ENCODE assay signal across 16 mouse cellular contexts in the genomic region with DNA sequence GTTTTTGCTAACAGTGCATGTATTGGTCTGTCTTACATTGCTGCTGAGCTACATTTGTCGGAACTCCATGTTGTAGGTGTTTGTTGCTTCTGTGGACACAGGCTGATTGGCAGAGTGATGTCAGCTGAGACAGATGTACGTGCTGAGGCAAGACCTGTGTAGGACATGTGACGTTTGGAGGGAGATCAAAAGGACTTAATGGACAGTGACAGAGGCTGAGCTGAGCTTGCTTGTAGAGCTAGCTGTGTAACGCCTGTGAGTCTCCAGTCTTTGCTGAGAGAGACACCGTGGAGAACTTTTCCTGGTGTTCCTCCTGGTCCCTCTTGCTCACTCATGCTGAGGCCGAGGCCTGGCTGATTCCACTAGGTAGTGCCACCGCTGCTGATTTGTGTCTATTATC.
"Had no signal": no experiment of that assay in that cellular context is flagged by ENCODE, and none has a peak within 500 bp of the region (broad histone marks: within the 10 kb centered on the region; RNA-seq: fewer than 3 reads in every experiment).

No protein-coding gene starts in this region.

- H3K4me3 ChIP-seq: neural tube, embryonic 13.5 days; neural tube, embryonic 15.5 days; stomach, embryonic 15.5 days had no signal

- H3K27ac ChIP-seq: neural tube, embryonic 13.5 days; neural tube, embryonic 15.5 days; stomach, embryonic 15.5 days; stomach, postnatal 0 days had no signal

- H3K36me3 ChIP-seq: neural tube, embryonic 13.5 days; neural tube, embryonic 15.5 days; stomach, embryonic 15.5 days had no signal

- H3K4me1 ChIP-seq: neural tube, embryonic 13.5 days; neural tube, embryonic 15.5 days; stomach, embryonic 15.5 days had no signal

- H3K9ac ChIP-seq: neural tube, embryonic 13.5 days; neural tube, embryonic 15.5 days; stomach, embryonic 15.5 days had no signal

- DNase-seq: retina, postnatal 1 day; right cerebral cortex, adult 18-20 months; right cerebral cortex, postnatal 14 days; right cerebral cortex, postnatal 25 days; right cerebral cortex, postnatal 4 days; spleen, adult 18-20 months; thymus, adult 18-20 months; thymus, adult 2 months; thymus, postnatal 14 days; thymus, postnatal 25 days; thymus, postnatal 36 days; thymus, postnatal 4 days had no signal

- H3K27me3 ChIP-seq: neural tube, embryonic 13.5 days; neural tube, embryonic 15.5 days; stomach, embryonic 15.5 days had no signal

- H3K9me3 ChIP-seq: neural tube, embryonic 13.5 days; neural tube, embryonic 15.5 days; stomach, embryonic 15.5 days had no signal
